In the genomic region with DNA sequence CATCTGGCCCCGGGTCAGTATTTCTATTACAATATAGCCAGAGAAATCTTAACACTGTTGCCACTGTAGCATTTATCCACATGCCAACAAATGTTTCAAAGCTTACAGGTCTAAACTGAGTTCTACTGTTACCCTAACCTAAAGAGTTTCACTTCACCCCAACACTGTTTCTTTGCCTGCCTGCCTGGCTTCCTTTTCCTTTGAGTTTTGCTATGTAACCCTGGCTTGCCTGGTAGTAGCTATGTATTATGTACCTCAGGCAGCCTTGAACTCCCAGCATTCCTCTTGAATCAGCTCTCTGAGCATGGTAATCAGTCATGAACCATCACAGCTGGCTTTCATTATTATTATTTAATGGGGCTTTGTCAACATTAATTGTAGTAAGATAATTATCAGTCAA, we compare ENCODE assay signal across 8 mouse cellular contexts. TPM values are rescaled to one million over a fixed set of nuclear protein-coding genes. Genes with fewer than 3 reads are reported as not detected.
A peak's percentile ranks its signal among the peaks of the same experiment; 100 is the strongest.
DNase-seq lines count a peak whose midpoint lies in the region; ATAC-seq and TF ChIP-seq lines count a peak whose summit lies in the region.

No protein-coding gene starts in this region.

- peaks cover 60% of the 10 kb centered on the region for H3K79me2 ChIP-seq in macrophage (ENCODE audit: inconsistent target)

- peak overlapping the region; percentile 82; the same call in 1 of the 2 replicates for H3K9ac ChIP-seq in heart, postnatal 0 days (replicated peaks; ENCODE audit: low read depth, low read length)

- WGBS in heart, postnatal 0 days = 76% methylated on average over 1 of the region's 1 CpGs
- WGBS in macrophage (ENCODE audit: missing documents) = 0% methylated on average over 1 of the region's 1 CpGs

- ATAC-seq in heart, postnatal 0 days (ENCODE audit: insufficient read depth, low read depth) = no peak

- H3K27ac ChIP-seq in heart, postnatal 0 days (ENCODE audit: low read depth) = peak overlapping the region; percentile 20; the same call in 1 of the 2 replicates
- H3K27ac ChIP-seq in macrophage = peak overlapping the region; percentile 96

- no peak for TF ChIP-seq EP300 in heart, postnatal 0 days (IDR thresholded peaks at IDR 0.05; ENCODE audit: low read depth)

- 0 out of 2 replicates have a peak, but pooled peaks cover 6% of the 10 kb centered on the region for H3K36me3 ChIP-seq in heart, postnatal 0 days (replicated peaks; ENCODE audit: control insufficient read depth, insufficient read depth, low read length)
- 0 out of 2 replicates have a peak, but pooled peaks cover 7% of the 10 kb centered on the region for H3K36me3 ChIP-seq in macrophage (ENCODE audit: inconsistent target)

- no peaks in the 10 kb centered on the region for H3K27me3 ChIP-seq in heart, postnatal 0 days (ENCODE audit: control insufficient read depth, insufficient read depth, low read length)

- no peak for TF ChIP-seq CTCF in heart, postnatal 0 days (IDR thresholded peaks at IDR 0.05; ENCODE audit: low read depth)

- peaks cover 29% of the 10 kb centered on the region for H3K4me1 ChIP-seq in heart, postnatal 0 days (ENCODE audit: control insufficient read depth, insufficient read depth)

- H3K9me3 ChIP-seq in heart, postnatal 0 days (replicated peaks; ENCODE audit: control insufficient read depth, low read length) = no peaks in the 10 kb centered on the region

- H3K4me3 ChIP-seq in heart, postnatal 0 days (ENCODE audit: low read depth, low read length) = 0 out of 2 replicates have a peak overlapping the region, but pooled peaks have one; percentile 1
- peak overlapping the region; percentile 94 for H3K4me3 ChIP-seq in macrophage (ENCODE audit: inconsistent target)

- DNase-seq in cerebellum, adult 8-10 months = peak; percentile 17
- DNase-seq in cerebellum, adult 9-11 months = no peak
- DNase-seq in 416B (ENCODE audit: low read depth) = peak; percentile 55
- no peak for DNase-seq in heart, postnatal 0 days (ENCODE audit: low spot score)
- no peak for DNase-seq in ovary, postnatal 10 days (ENCODE audit: low spot score)
- no peak for DNase-seq in cerebellum, postnatal 10 days
- DNase-seq in kidney, postnatal 14 days = no peak

- H3K4me2 ChIP-seq in heart, postnatal 0 days (ENCODE audit: low read depth, low read length) = peak overlapping the region; percentile 75

RNA-seq across cellular contexts. Expression of gene Sptssa, which starts 1.6 kb away (rescaled TPM):
- total RNA-seq in heart, postnatal 0 days (2014; rRNA removed; ENCODE audit: low replicate concordance) = 42.4 and 59.6 TPM in 2 replicates
- 150 and 160 TPM in 2 replicates for polyA plus RNA-seq in heart, postnatal 0 days (2015; fragmentation: Nextera tagmentation; extraction: Ambion mirVana)
- 10 to 100 TPM in 11 of 26 experiments, 1 to 10 TPM in 15; 3.8 to 31.9 (median 9.8) TPM for total RNA-seq in macrophage (2018; cell fraction: chromatin; rRNA removed)
- total RNA-seq in macrophage (2018; cell fraction: cytosol; rRNA removed) = 100 to 1,000 TPM in 13 of 26 experiments, 10 to 100 TPM in 13; 33.8 to 178 (median 92.4) TPM
- 10 to 100 TPM; 14.2 to 76.2 (median 30.7) TPM for total RNA-seq in macrophage (2018; cell fraction: nucleus; rRNA removed)
- polyA plus RNA-seq in macrophage (2018) = 132 to 206 TPM (median 194 TPM) in 3 replicates

RNA-seq across cellular contexts. Expression of gene Eapp, which starts 41.0 kb away (rescaled TPM):
- 4.4 and 16.7 TPM in 2 replicates for total RNA-seq in heart, postnatal 0 days (2014; rRNA removed; ENCODE audit: low replicate concordance)
- 61.4 and 61.6 TPM in 2 replicates for polyA plus RNA-seq in heart, postnatal 0 days (2015; fragmentation: Nextera tagmentation; extraction: Ambion mirVana)
- total RNA-seq in macrophage (2018; cell fraction: chromatin; rRNA removed) = 10 to 100 TPM; 11.9 to 45.6 (median 26.1) TPM
- 10 to 100 TPM; 25.6 to 49.7 (median 34.2) TPM for total RNA-seq in macrophage (2018; cell fraction: cytosol; rRNA removed)
- 10 to 100 TPM; 12.2 to 32.8 (median 18.1) TPM for total RNA-seq in macrophage (2018; cell fraction: nucleus; rRNA removed)
- polyA plus RNA-seq in macrophage (2018) = 30.5 to 62.9 TPM (median 33.7 TPM) in 3 replicates

Comparison
In these comparisons a context has a peak if more than half of its experiments do, and no peak if none do; other contexts are left out.
1. DNase-seq: peak in cerebellum, adult 8-10 months (single experiment) and 416B (single experiment); none in cerebellum, adult 9-11 months (single experiment), heart, postnatal 0 days (single experiment), ovary, postnatal 10 days (single experiment), cerebellum, postnatal 10 days (0 of 2) and kidney, postnatal 14 days (single experiment).